Mouse (Mus musculus) limb, embryonic 13.5 days (tissue): ENCODE data around the gene Gid8. TPM values are rescaled to one million over a fixed set of nuclear protein-coding genes. Genes with fewer than 3 reads are reported as not detected.
A peak's percentile ranks its signal among the peaks of the same experiment; 100 is the strongest.

Experiments
- ATAC-seq: fragments of 200-750 bp; cut with Nextera tagmentation; 2 replicates; pipeline ENCODE4 v1.8.0; 2017; ENCODE audit warnings: low read depth, moderate number of reproducible peaks, moderate TSS enrichment; ENCODE audit not compliant: low FRiP score
- H3K27ac ChIP-seq: fragments of 300-500 bp; sonication (generic); 2 replicates; pipeline ENCODE4 v1.5.1; 2015; ENCODE audit warnings: inconsistent platforms, mild to moderate bottlenecking, moderate library complexity
- H3K27me3 ChIP-seq: fragments of 300-500 bp; sonication (generic); 2 replicates; pipeline ENCODE4 v1.6.1; 2015; ENCODE audit warnings: mild to moderate bottlenecking, inconsistent platforms
- H3K36me3 ChIP-seq: fragments of 300-500 bp; sonication (generic); 2 replicates; pipeline ENCODE4 v1.6.1; 2015; ENCODE audit warnings: inconsistent platforms, mild to moderate bottlenecking, moderate library complexity
- H3K4me1 ChIP-seq: fragments of 300-500 bp; sonication (generic); 2 replicates; pipeline ENCODE4 v1.6.1; 2015; ENCODE audit warnings: inconsistent platforms
- H3K4me2 ChIP-seq: fragments of 300-500 bp; sonication (generic); replicated peaks from 2 replicates; pipeline ENCODE4 v1.6.1; 2015; ENCODE audit warnings: inconsistent platforms, mild to moderate bottlenecking, moderate library complexity
- H3K4me3 ChIP-seq: fragments of 300-500 bp; sonication (generic); 2 replicates; pipeline ENCODE4 v1.5.1; 2015; ENCODE audit warnings: moderate library complexity, mild to moderate bottlenecking, inconsistent platforms
- H3K9ac ChIP-seq: fragments of 300-500 bp; sonication (generic); 2 replicates; pipeline ENCODE4 v1.6.1; 2015; ENCODE audit warnings: mild to moderate bottlenecking, inconsistent platforms
- H3K9me3 ChIP-seq: fragments of 300-500 bp; sonication (generic); 2 replicates; pipeline ENCODE4 v1.6.1; 2016; ENCODE audit warnings: inconsistent platforms
- WGBS: fragments of 180-500 bp; shearing (Covaris S2); methylation state at CpG from one replicate; pipeline ENCODE4 v1.1.7; 2015; 5-methylcytosine and 5-hydroxymethylcytosine counted together
- polyA plus RNA-seq: library from polyadenylated mRNA; unstranded; fragments of >200 nt; fragmentation: Nextera tagmentation; extraction: Ambion mirVana; gene quantifications from 2 replicates; pipeline ENCODE4 v1.2.1, GENCODE M21; 2015

Gid8 gene
- 63.0 and 63.8 TPM in 2 replicates for polyA plus RNA-seq

DNA sequence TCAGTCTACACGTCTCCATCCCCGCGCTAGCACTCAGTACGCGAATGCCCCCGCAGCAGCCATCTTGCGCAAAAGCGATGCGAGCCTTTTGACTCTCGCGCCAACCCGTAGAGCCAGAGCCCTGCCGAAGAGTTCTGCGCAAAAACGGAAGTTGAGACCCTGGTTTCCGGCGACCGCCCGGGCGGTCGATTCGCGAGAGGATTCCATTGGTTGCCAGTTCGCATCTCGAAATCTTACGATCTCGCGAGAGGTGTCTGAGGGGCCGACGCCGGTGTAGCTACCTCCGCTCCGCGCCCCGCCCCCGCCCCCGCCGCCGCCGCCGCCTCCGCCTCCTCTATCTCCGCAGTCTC, at the start of gene Gid8, which contains the start of gene Dido1:
TSS of gene Gid8 (plus strand) at position 195 of the 350 bp plus-strand sequence.
TSS of gene Dido1 (minus strand) at position 77 of the 350 bp plus-strand sequence.
- Histone ChIP-seq H3K36me3 (peaks cover 42% of the 10 kb centered on the region), H3K4me3 (peak within 1 kb of the TSS; percentile 98)
- ATAC-seq, result peak; percentile 96

DNA sequence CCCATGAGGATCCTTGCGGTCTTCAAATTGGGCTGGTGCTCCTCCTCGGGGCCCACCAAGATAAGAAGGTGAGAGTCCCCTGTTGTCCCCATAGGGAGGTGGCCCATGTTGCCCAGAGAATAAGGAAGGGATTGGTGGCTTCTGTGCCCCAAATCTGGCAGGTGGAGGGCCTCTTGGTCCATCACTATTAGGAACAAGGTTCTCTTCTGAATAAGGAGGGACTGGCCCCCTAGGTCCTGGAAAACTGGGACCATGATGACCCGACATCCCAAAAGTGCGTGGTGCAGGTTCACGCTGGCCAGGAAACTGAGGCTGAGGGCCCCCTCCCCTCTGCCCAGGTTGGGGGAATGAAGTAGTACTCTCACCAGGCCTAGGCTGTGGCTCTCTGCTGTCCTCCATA, 49.4 kb upstream of the Gid8 start:
- H3K36me3 ChIP-seq, result peaks cover 29% of the 10 kb centered on the region
- H3K4me1 ChIP-seq, result peaks cover 10% of the 10 kb centered on the region; the same call in 1 of the 2 replicates
- no peak overlapping the region for H3K9ac ChIP-seq
- H3K9me3 ChIP-seq, result no peaks in the 10 kb centered on the region
- H3K27me3 ChIP-seq, result no peaks in the 10 kb centered on the region; the same call in 1 of the 2 replicates
- WGBS, result 94% methylated on average over 5 of the region's 5 CpGs
- no peak overlapping the region for H3K27ac ChIP-seq
- H3K4me3 ChIP-seq, result no peak overlapping the region
- no peak for ATAC-seq
- no peak overlapping the region for H3K4me2 ChIP-seq

More for the DNA sequence above, at the start of gene Gid8, which contains the start of gene Dido1:
- Histone ChIP-seq H3K27me3 (no peaks in the 10 kb centered on the region), H3K4me2 (peak within 1 kb of the TSS; percentile 94), H3K9ac (peak within 1 kb of the TSS; percentile 99), H3K9me3 (no peaks in the 10 kb centered on the region), H3K27ac (peak within 1 kb of the TSS; percentile 87), H3K4me1 (peaks cover 25% of the 10 kb centered on the region)
- 0% methylated on average over 39 of the region's 43 CpGs for WGBS

DNA sequence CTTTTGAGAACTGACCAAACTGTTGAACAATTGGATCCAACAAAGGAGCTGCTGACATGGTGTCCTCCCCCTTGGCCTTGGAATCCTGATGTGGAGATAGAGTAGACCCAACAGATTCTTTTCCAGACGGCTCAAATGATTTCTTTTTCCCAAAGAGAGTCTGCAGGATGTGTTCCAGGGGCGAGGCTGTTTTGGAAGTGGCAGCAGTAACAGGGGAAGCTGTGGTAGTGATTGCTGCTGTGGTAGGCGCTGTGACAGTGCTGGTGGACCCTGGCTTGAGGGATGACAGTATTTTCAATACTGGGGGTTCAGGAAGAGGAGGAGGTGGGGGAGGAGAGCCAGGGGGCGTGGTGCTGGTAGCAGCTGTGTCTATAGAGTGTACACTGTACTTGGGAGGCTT, 47.9 kb upstream of the Gid8 start:
- Histone ChIP-seq H3K4me2 (no peak overlapping the region), H3K4me1 (peaks cover 10% of the 10 kb centered on the region; the same call in 1 of the 2 replicates), H3K36me3 (peaks cover 44% of the 10 kb centered on the region), H3K9ac (no peak overlapping the region), H3K4me3 (no peak overlapping the region), H3K9me3 (no peaks in the 10 kb centered on the region), H3K27ac (no peak overlapping the region), H3K27me3 (no peaks in the 10 kb centered on the region; the same call in 1 of the 2 replicates)
- 83% methylated on average over 4 of the region's 4 CpGs for WGBS
- ATAC-seq, result no peak

DNA sequence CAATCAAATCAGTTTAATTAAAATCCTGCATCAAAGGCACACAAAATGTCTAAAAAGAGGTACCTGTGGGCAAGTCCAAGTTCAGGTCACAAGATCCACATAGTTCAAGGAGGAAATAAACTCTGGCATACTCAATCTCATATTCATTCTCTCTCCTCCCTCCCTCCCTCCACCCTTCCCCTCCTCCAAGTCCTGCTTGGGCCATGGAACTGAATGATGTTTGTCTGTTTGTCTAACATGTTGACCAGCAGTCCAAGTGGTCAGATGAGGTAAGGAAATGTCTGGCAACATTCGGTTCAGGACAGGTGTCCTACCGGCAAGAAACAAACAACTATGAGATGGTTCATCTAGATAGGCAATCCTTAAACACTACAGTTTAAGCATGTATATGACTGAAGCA, 33.2 kb upstream of the Gid8 start:
- no peaks in the 10 kb centered on the region for H3K9me3 ChIP-seq
- no peaks in the 10 kb centered on the region for H3K4me1 ChIP-seq
- no peaks in the 10 kb centered on the region for H3K27me3 ChIP-seq
- no peak overlapping the region for H3K4me3 ChIP-seq
- 95% methylated on average over 2 of the region's 2 CpGs for WGBS
- peaks cover 57% of the 10 kb centered on the region for H3K36me3 ChIP-seq
- H3K9ac ChIP-seq, result no peak overlapping the region
- no peak for ATAC-seq
- H3K27ac ChIP-seq, result no peak overlapping the region
- H3K4me2 ChIP-seq, result no peak overlapping the region

DNA sequence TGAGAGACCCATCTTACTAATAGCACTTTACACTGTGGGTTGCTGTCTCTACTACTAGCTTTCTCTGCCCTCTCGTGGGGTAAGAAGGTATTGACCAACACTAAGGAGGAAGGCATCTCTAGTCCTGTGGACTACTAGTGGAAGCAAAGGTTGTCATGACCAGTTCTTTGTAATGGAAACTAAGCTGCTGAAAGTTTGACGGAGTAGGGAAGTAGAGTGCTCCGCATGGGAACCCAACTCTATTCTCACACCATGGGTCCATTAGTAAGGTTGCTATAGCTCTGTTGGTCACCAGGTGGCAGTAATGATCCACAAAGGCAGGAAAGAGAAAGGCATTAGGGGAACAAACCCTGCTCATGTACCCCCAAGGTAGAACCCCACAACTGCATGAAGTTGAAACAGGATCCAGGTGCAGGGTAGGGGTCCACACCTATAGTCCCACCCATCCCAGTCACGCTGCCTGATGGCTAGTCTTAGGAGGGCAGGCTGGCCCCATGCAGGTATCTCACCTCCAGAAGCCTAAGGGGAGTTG, 31.2 kb upstream of the Gid8 start:
- peaks cover 57% of the 10 kb centered on the region for H3K36me3 ChIP-seq
- H3K4me2 ChIP-seq, result no peak overlapping the region
- no peak overlapping the region for H3K9ac ChIP-seq

DNA sequence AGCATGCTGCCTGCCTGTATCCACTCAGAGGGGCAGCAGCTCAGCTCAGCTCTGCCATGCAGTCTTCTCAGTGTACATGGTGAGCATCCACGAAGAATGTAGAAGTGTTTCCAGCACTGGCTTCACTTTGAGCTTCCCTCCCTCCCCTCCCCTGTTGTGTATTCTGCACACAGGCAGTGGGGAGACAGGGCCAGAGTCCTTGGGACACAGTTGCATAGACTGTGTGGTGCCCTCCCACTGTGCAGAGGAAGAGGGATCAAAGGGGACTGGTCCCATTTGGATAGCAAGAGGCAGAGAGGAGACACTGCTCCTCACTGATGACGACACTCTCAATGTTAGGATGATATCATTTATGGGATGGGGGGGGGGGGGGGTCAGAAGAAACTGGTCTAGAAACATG, 28.7 kb upstream of the Gid8 start:
- WGBS, result 71% methylated on average over 2 of the region's 2 CpGs
- H3K36me3 ChIP-seq, result peaks cover 67% of the 10 kb centered on the region

More for the DNA sequence above, 31.2 kb upstream of the Gid8 start:
- 25% methylated on average over 4 of the region's 4 CpGs for WGBS
- Histone ChIP-seq H3K27me3 (no peaks in the 10 kb centered on the region), H3K9me3 (no peaks in the 10 kb centered on the region), H3K4me3 (no peak overlapping the region), H3K4me1 (no peaks in the 10 kb centered on the region), H3K27ac (no peak overlapping the region)
- peak; percentile 52; the same call in 1 of the 2 replicates for ATAC-seq

DNA sequence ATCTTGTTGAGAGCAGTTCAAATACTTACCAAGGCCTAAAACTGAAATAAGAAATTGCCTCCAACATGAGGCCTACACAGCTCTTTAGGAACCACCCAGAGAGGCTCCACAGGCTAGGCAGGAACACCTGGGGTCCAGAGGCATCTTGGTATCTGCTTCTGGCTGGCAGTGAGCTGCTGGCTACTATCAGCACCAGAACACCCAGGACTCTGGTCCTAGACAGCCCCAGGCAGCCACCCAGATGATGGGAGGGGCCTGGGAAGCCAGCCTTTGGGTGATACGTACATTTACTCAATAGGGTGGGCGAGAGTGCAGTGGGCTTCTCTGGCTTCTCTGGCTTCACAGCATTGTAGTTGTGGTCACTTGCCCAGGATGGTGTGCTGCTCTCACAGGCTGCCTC, 26.4 kb upstream of the Gid8 start:
- Histone ChIP-seq H3K4me3 (no peak overlapping the region), H3K27me3 (no peaks in the 10 kb centered on the region), H3K9me3 (no peaks in the 10 kb centered on the region), H3K4me1 (no peaks in the 10 kb centered on the region), H3K4me2 (no peak overlapping the region), H3K9ac (no peak overlapping the region), H3K36me3 (peaks cover 90% of the 10 kb centered on the region), H3K27ac (no peak overlapping the region)
- WGBS, result 87% methylated on average over 2 of the region's 2 CpGs
- no peak for ATAC-seq

More for the DNA sequence above, 28.7 kb upstream of the Gid8 start:
- H3K27ac ChIP-seq, result no peak overlapping the region
- H3K9ac ChIP-seq, result no peak overlapping the region
- no peaks in the 10 kb centered on the region for H3K27me3 ChIP-seq
- ATAC-seq, result no peak
- no peaks in the 10 kb centered on the region for H3K9me3 ChIP-seq
- H3K4me1 ChIP-seq, result no peaks in the 10 kb centered on the region
- no peak overlapping the region for H3K4me2 ChIP-seq
- no peak overlapping the region for H3K4me3 ChIP-seq

DNA sequence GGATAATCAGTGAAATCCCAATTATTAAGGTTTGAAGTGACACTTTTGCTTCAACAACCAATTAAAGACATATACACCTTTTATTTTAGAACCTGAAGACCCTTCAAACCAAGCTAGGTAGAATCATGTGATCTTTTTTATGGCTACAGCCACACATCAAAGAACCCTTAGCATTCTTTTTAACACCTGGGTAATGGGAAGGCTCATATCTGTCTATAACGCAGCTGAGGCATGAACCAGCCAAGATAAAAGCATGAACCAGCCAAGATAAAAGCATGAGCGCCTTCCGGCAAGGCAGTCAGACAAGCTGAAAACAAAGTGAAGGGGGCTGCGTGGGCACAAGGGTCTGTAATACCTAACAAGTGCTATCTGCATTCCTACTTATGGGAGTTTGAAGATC, 25.9 kb upstream of the Gid8 start:
- H3K4me2 ChIP-seq, result no peak overlapping the region
- H3K27me3 ChIP-seq, result no peaks in the 10 kb centered on the region
- ATAC-seq, result no peak
- no peak overlapping the region for H3K4me3 ChIP-seq
- H3K9ac ChIP-seq, result no peak overlapping the region
- WGBS, result 90% methylated on average over 4 of the region's 4 CpGs
- no peaks in the 10 kb centered on the region for H3K9me3 ChIP-seq
- no peaks in the 10 kb centered on the region for H3K4me1 ChIP-seq
- no peak overlapping the region for H3K27ac ChIP-seq
- peaks cover 95% of the 10 kb centered on the region for H3K36me3 ChIP-seq

DNA sequence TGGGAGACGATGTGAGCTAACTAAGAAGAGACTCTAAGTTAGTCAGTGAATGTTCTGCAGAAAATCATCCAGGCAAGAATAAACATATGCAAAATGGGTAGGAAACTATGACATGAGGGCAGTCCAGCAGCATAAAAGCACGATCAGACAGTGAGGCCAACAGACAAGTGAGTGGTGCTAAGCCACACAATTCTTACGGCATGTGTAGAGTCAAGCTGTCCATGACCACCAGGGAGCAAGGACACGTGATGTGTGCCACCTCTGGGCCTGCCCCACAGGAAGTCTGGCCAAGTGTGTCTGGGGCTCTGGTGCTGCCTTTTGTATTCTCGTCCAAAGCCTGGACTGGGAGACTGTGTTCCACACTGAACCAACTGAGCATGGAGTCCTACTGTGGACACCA, 20.1 kb upstream of the Gid8 start:
- no peak overlapping the region for H3K4me2 ChIP-seq
- no peak overlapping the region for H3K4me3 ChIP-seq
- H3K4me1 ChIP-seq, result 0 out of 2 replicates have a peak, but pooled peaks cover 4% of the 10 kb centered on the region
- H3K9me3 ChIP-seq, result no peaks in the 10 kb centered on the region
- H3K27me3 ChIP-seq, result no peaks in the 10 kb centered on the region
- no peak overlapping the region for H3K27ac ChIP-seq
- no peak for ATAC-seq
- peaks cover 61% of the 10 kb centered on the region for H3K36me3 ChIP-seq
- WGBS, result 91% methylated on average over 5 of the region's 5 CpGs
- no peak overlapping the region for H3K9ac ChIP-seq

DNA sequence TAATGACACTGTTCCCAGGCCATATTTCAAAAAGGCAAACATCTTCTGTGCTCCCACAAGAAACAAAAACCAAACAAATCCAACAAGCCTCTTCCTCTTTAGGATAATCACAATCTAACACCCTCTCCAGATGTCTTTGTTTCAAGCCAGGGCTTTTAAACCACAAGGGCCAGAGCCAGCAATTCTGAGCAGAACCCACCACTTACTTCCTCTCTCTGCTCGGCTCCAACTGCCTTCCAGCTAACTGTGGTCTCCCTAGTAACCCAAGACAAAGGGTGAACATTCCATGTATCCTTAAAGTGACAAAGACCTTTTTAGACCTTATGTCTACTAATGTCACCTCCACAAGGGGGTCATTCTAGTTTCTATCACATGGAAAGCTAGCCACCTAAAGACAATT, 17.3 kb upstream of the Gid8 start:
- WGBS, result 3% methylated on average over 1 of the region's 1 CpGs
- H3K4me1 ChIP-seq, result 0 out of 2 replicates have a peak, but pooled peaks cover 4% of the 10 kb centered on the region
- peaks cover 33% of the 10 kb centered on the region for H3K36me3 ChIP-seq
- H3K9ac ChIP-seq, result no peak overlapping the region
- no peak for ATAC-seq
- H3K4me2 ChIP-seq, result no peak overlapping the region
- H3K27ac ChIP-seq, result no peak overlapping the region
- no peaks in the 10 kb centered on the region for H3K9me3 ChIP-seq
- no peak overlapping the region for H3K4me3 ChIP-seq
- H3K27me3 ChIP-seq, result no peaks in the 10 kb centered on the region

DNA sequence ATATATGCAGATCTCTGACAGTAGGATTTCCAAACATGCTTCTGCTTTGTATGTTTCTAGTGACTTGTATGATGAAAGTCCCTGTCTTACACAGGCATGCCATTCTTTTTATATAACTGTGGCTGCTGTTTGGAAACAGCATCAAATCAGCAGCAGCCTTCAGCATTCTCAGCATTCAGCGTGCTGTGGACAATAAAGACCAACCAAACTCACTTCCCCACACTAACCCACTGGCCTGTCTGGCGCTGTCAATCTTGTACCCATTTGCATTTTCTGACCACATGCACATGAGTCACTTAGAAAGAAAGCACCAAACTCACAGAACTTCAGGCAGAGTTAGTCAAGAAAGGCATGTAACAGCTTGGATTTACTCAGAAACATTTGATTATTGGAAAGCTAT, 14.7 kb upstream of the Gid8 start:
- Histone ChIP-seq H3K4me2 (no peak overlapping the region), H3K4me3 (no peak overlapping the region), H3K27me3 (no peaks in the 10 kb centered on the region), H3K36me3 (peaks cover 8% of the 10 kb centered on the region), H3K9me3 (no peaks in the 10 kb centered on the region), H3K4me1 (peaks cover 17% of the 10 kb centered on the region), H3K9ac (no peak overlapping the region), H3K27ac (no peak overlapping the region)
- ATAC-seq, result no peak
- WGBS, result 87% methylated on average over 2 of the region's 2 CpGs

DNA sequence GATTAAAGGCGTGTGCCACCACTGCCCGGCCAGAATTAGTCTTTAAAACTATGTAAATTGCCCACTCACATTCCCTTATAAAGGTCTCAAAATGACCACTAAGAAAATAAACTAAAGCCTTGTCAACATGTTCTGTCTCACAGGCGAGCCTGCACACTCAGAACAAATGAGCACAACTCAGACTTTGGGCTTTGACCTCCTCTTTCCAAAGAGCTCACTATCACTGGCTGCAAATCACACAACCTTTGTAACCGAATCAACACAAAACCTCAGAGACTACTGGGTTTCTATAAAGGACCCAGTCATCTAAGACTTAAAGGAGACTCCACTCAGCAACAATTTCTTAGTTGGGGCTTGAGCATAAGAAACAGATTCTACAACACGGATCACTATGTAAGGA, 9.5 kb upstream of the Gid8 start:
- Histone ChIP-seq H3K4me2 (peak overlapping the region; percentile 98), H3K4me3 (peak overlapping the region; percentile 92), H3K36me3 (peaks cover 2% of the 10 kb centered on the region), H3K4me1 (peaks cover 38% of the 10 kb centered on the region), H3K9ac (peak overlapping the region; percentile 98), H3K27ac (no peak overlapping the region), H3K9me3 (no peaks in the 10 kb centered on the region), H3K27me3 (no peaks in the 10 kb centered on the region)
- 78% methylated on average over 5 of the region's 5 CpGs for WGBS
- ATAC-seq, result no peak
